In genomic region chr4:106847591-106848289, GRCm38 (mm10) we compare ENCODE assay signal across 8 mouse cellular contexts. TPM values are rescaled to one million over a fixed set of nuclear protein-coding genes. Genes with fewer than 3 reads are reported as not detected.
DNase-seq lines count a peak whose midpoint lies in the region; ATAC-seq and TF ChIP-seq lines count a peak whose summit lies in the region.

No protein-coding gene starts in this region.

- 6% methylated on average over 9 of the region's 9 CpGs for WGBS in embryonic facial prominence, embryonic 11.5 days
- 17% methylated on average over 9 of the region's 9 CpGs for WGBS in heart, embryonic 13.5 days
- 7% methylated on average over 9 of the region's 9 CpGs for WGBS in kidney, postnatal 0 days

- H3K9ac ChIP-seq in embryonic facial prominence, embryonic 11.5 days (replicated peaks; ENCODE audit: low read length): peak overlapping the region; percentile 39
- H3K9ac ChIP-seq in heart, embryonic 13.5 days: peak overlapping the region; percentile 75
- H3K9ac ChIP-seq in kidney, postnatal 0 days (ENCODE audit: low read depth, low read length): peak overlapping the region; percentile 35; the same call in 1 of the 2 replicates

- peak overlapping the region; percentile 36 for H3K4me2 ChIP-seq in embryonic facial prominence, embryonic 11.5 days (ENCODE audit: low read depth, low read length)
- peak overlapping the region; percentile 66 for H3K4me2 ChIP-seq in heart, embryonic 13.5 days
- peak overlapping the region; percentile 38 for H3K4me2 ChIP-seq in kidney, postnatal 0 days (ENCODE audit: low read length)

- no peak overlapping the region for H3K4me3 ChIP-seq in embryonic facial prominence, embryonic 11.5 days (ENCODE audit: low read depth, low read length)
- H3K4me3 ChIP-seq in heart, embryonic 13.5 days: peak overlapping the region; percentile 29; the same call in 1 of the 2 replicates
- no peak overlapping the region for H3K4me3 ChIP-seq in kidney, postnatal 0 days (replicated peaks; ENCODE audit: low read depth, low read length)

- DNase-seq in adrenal gland, postnatal 10 days: peak; percentile 76
- DNase-seq in adrenal gland, adult 18-20 months (ENCODE audit: low spot score in 2 of 2): no peak
- peak; percentile 95 for DNase-seq in embryonic facial prominence, embryonic 11.5 days (ENCODE audit: low spot score)
- DNase-seq in kidney, postnatal 0 days (ENCODE audit: low spot score): peak; percentile 96
- peak; percentile 90 for DNase-seq in lung, postnatal 36 days
- no peak for DNase-seq in c-Kit-positive CD71-positive TER-119-positive erythroid progenitor cells, embryonic 14.5 days (ENCODE audit: low spot score)
- DNase-seq in frontal cortex, postnatal 10 days (ENCODE audit: low spot score in 2 of 2): no peak

- peak; percentile 89 for ATAC-seq in embryonic facial prominence, embryonic 11.5 days (replicated peaks; ENCODE audit: insufficient number of reproducible peaks, low FRiP score, low TSS enrichment, low read depth)
- ATAC-seq in heart, embryonic 13.5 days (ENCODE audit: extremely low read depth, insufficient number of reproducible peaks, low FRiP score, low TSS enrichment): peak; percentile 47
- ATAC-seq in kidney, postnatal 0 days (replicated peaks; ENCODE audit: low FRiP score, low read depth): peak; percentile 87

- H3K36me3 ChIP-seq in embryonic facial prominence, embryonic 11.5 days (replicated peaks; ENCODE audit: control insufficient read depth, insufficient read depth, low read depth, low read length): no peaks in the 10 kb centered on the region
- H3K36me3 ChIP-seq in heart, embryonic 13.5 days: no peaks in the 10 kb centered on the region
- no peaks in the 10 kb centered on the region for H3K36me3 ChIP-seq in kidney, postnatal 0 days (ENCODE audit: insufficient read depth, low read length)

- no peak for TF ChIP-seq CTCF in kidney, postnatal 0 days (IDR thresholded peaks at IDR 0.05; ENCODE audit: low read depth)

- no peaks in the 10 kb centered on the region for H3K9me3 ChIP-seq in embryonic facial prominence, embryonic 11.5 days (replicated peaks; ENCODE audit: control insufficient read depth, low read length)
- no peaks in the 10 kb centered on the region for H3K9me3 ChIP-seq in heart, embryonic 13.5 days
- no peaks in the 10 kb centered on the region for H3K9me3 ChIP-seq in kidney, postnatal 0 days (replicated peaks; ENCODE audit: low read length)

- peak overlapping the region; percentile 94 for H3K27ac ChIP-seq in embryonic facial prominence, embryonic 11.5 days (replicated peaks; ENCODE audit: low read depth, low read length)
- peak overlapping the region; percentile 88 for H3K27ac ChIP-seq in heart, embryonic 13.5 days (replicated peaks)
- peak overlapping the region; percentile 79 for H3K27ac ChIP-seq in kidney, postnatal 0 days

- no peaks in the 10 kb centered on the region for H3K27me3 ChIP-seq in embryonic facial prominence, embryonic 11.5 days (ENCODE audit: control insufficient read depth, insufficient read depth, low read length)
- no peaks in the 10 kb centered on the region for H3K27me3 ChIP-seq in heart, embryonic 13.5 days (replicated peaks)
- H3K27me3 ChIP-seq in kidney, postnatal 0 days (ENCODE audit: insufficient read depth, low read length): no peaks in the 10 kb centered on the region

- H3K4me1 ChIP-seq in embryonic facial prominence, embryonic 11.5 days (ENCODE audit: control insufficient read depth, insufficient read depth, low read length): peaks cover 20% of the 10 kb centered on the region
- H3K4me1 ChIP-seq in heart, embryonic 13.5 days: peaks cover 23% of the 10 kb centered on the region
- H3K4me1 ChIP-seq in kidney, postnatal 0 days (replicated peaks; ENCODE audit: insufficient read depth, low read length): peaks cover 20% of the 10 kb centered on the region

RNA-seq across cellular contexts. Expression of gene Acot11, which starts 42.9 kb away (rescaled TPM):
- total RNA-seq in adrenal gland, postnatal 10 days (2021): 10 to 100 TPM; 35.1 to 37.9 TPM
- total RNA-seq in adrenal gland, adult 18-20 months (2021): 100 to 1,000 TPM in 1 of 2 experiments, 10 to 100 TPM in 1; 99.8 to 239 TPM
- 1.1 and 1.2 TPM in 2 replicates for polyA plus RNA-seq in embryonic facial prominence, embryonic 11.5 days (2014; fragmentation: Nextera tagmentation; extraction: Ambion mirVana)
- polyA plus RNA-seq in heart, embryonic 13.5 days (2015; fragmentation: Nextera tagmentation; extraction: Ambion mirVana): 2.2 and 3.9 TPM in 2 replicates
- polyA plus RNA-seq in kidney, postnatal 0 days (2015; fragmentation: Nextera tagmentation; extraction: Ambion mirVana): 1.7 and 1.9 TPM in 2 replicates

Comparison
In these comparisons a context has a peak if more than half of its experiments do, and no peak if none do; other contexts are left out.
1. DNase-seq: peak in adrenal gland, postnatal 10 days (single experiment), embryonic facial prominence, embryonic 11.5 days (single experiment), kidney, postnatal 0 days (single experiment) and lung, postnatal 36 days (single experiment); none in adrenal gland, adult 18-20 months (0 of 2), c-Kit-positive CD71-positive TER-119-positive erythroid progenitor cells, embryonic 14.5 days (single experiment) and frontal cortex, postnatal 10 days (0 of 2).
2. Peak in every context shown above with its lines, with median percentiles within 50 percentile points of each other: ATAC-seq, H3K27ac ChIP-seq, H3K4me2 ChIP-seq and H3K9ac ChIP-seq.